Mouse (Mus musculus) liver, adult 2 months (tissue): ENCODE measurements at regions not wholly inside any gene's neighbourhood (a gene's known extent, or its start where the extent isn't known, plus 50 kb on each side); places are given as distances from the start of the nearest gene placed in this dataset.

Source experiments
- DNase-seq: peaks from one replicate; pipeline ENCODE4 v3.0.0-alpha.2; 2011; ENCODE audit warnings: low read depth, low spot score; ENCODE audit errors: extremely low read depth
- H3K27ac ChIP-seq: fragments of 200-500 bp; replicated peaks from 2 replicates; pipeline ENCODE4 v1.5.1; 2012; ENCODE audit warnings: low read depth, mild to moderate bottlenecking, control low read depth, inconsistent platforms, low read length; ENCODE audit not compliant: insufficient read depth
- H3K27me3 ChIP-seq: fragments of 200-500 bp; 2 replicates; pipeline ENCODE4 v1.6.1; 2012; ENCODE audit warnings: mild to moderate bottlenecking, moderate library complexity, low read length, inconsistent platforms; ENCODE audit not compliant: control insufficient read depth, insufficient read depth
- H3K36me3 ChIP-seq: fragments of 200-500 bp; 2 replicates; pipeline ENCODE4 v1.6.1; 2012; ENCODE audit warnings: low read length, inconsistent platforms; ENCODE audit not compliant: control insufficient read depth, insufficient read depth
- H3K4me1 ChIP-seq: fragments of 200-500 bp; 2 replicates; pipeline ENCODE4 v1.6.1; 2011; ENCODE audit warnings: low read length; ENCODE audit not compliant: control insufficient read depth, insufficient read depth
- H3K4me3 ChIP-seq: fragments of 200-500 bp; 2 replicates; pipeline ENCODE4 v1.5.1; 2011; ENCODE audit warnings: low read depth, mild to moderate bottlenecking, control low read depth, low read length, moderate library complexity; ENCODE audit not compliant: insufficient read depth
- H3K79me2 ChIP-seq: fragments of 200-500 bp; 2 replicates; pipeline ENCODE4 v1.6.1; 2012; ENCODE audit warnings: inconsistent platforms, mild to moderate bottlenecking, low read length, moderate library complexity; ENCODE audit not compliant: control insufficient read depth, insufficient read depth
- H3K9ac ChIP-seq: fragments of 200-500 bp; 2 replicates; pipeline ENCODE4 v1.6.1; 2012; ENCODE audit warnings: low read depth, mild to moderate bottlenecking, control low read depth, inconsistent platforms, low read length
- CTCF ChIP-seq: fragments of 200-500 bp; IDR thresholded peaks from 2 replicates; pipeline ENCODE4 v1.5.1; 2011; ENCODE audit warnings: low read depth, low read length, control low read depth
- POLR2A ChIP-seq: fragments of 200-500 bp; IDR thresholded peaks from 2 replicates; pipeline ENCODE4 v1.6.1; 2011; ENCODE audit warnings: low read length, control low read depth; ENCODE audit not compliant: insufficient read depth; ENCODE audit errors: extremely low read depth
- WGBS: fragments of 180-500 bp; shearing (Covaris S2); methylation state at CpG from one replicate; pipeline ENCODE4 v1.1.7; 2018; 5-methylcytosine and 5-hydroxymethylcytosine counted together

DNA sequence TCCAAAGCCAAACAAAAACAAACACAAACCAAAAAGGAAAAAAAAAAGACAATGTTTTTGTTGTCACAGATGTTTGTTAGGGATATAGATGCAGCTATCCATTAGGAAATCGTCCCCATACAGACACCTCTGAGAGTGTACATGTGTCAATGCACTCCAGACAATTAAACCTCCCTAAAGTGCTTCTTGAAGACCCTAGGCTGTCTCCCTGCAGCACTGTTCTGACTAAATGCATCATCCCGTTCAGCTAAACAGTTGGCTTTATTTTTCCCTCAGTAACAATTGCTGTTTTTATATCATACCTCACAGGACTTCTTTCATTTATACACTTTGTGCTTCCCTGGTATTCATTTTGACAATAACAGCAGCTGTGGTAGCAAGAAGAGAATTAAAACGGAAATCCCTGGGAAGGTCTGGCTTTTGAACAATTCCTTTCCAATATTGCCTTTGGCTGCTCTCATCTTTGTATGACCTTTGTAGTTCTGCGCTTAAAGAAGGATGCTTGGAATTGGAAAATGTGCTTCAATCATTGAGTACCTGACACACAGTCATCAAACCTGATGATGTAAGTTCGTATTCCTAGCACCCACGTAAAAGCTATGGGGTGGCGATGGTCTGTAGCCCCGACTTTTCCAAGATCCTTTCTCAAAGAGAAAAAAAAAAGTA is 208.9 kb downstream of the Dusp6 start:
- no peaks in the 10 kb centered on the region; the same call in 1 of the 2 replicates for H3K4me1 ChIP-seq
- 83% methylated on average over 8 of the region's 8 CpGs for WGBS
- H3K4me3 ChIP-seq, result no peak overlapping the region
- H3K79me2 ChIP-seq, result no peaks in the 10 kb centered on the region
- DNase-seq, result no peak
- no peaks in the 10 kb centered on the region for H3K36me3 ChIP-seq
- no peak overlapping the region for H3K9ac ChIP-seq
- no peaks in the 10 kb centered on the region for H3K27me3 ChIP-seq
- H3K27ac ChIP-seq, result no peak overlapping the region
- TF ChIP-seq CTCF, result no peak
- no peak for TF ChIP-seq POLR2A

DNA sequence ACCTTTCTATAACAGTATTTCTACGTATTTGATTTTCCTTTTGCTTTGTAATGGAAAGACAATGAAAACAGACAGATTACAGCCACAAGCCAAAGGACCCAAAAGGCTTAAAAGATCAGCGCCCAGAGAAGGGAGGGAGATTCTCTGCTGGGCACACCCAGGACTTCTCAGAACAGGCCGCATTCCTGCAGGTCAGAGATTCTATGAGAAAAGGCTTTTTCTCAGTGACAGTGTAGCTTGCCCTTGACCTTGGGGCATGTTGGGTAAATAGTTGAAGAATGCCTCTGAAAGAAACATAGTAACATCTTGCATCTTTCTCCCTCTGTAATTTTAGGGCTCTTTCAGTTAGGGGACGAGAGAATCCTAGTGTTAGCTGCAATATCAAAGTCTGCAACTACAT is 209.8 kb downstream of the Dusp6 start:
- TF ChIP-seq POLR2A, result no peak
- no peak for TF ChIP-seq CTCF
- WGBS, result 88% methylated on average over 4 of the region's 4 CpGs

DNA sequence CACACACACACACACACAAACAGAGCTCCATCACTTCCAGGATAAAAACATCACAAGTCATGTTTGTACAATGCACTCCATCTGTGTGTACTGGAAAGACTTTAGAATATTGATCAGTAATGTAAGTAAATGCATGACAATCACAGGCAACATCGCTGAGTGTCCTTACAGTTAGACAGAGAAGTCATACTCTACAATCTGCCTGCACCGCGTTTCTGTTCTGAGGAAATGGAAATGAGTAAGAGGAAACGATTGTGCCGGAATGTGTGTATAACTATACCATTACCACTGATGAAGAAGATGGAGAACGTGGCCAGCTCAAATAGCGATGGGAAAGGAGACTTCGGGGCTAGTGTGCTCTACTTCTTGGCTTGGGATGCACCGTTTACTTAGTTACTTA is 210.7 kb downstream of the Dusp6 start:
- Histone ChIP-seq H3K36me3 (no peaks in the 10 kb centered on the region), H3K27me3 (no peaks in the 10 kb centered on the region), H3K4me1 (no peaks in the 10 kb centered on the region), H3K27ac (no peak overlapping the region), H3K79me2 (no peaks in the 10 kb centered on the region), H3K9ac (no peak overlapping the region), H3K4me3 (no peak overlapping the region)
- TF ChIP-seq POLR2A (no peak), CTCF (no peak)
- WGBS, result 85% methylated on average over 9 of the region's 9 CpGs
- no peak for DNase-seq

More for the DNA sequence above, 209.8 kb downstream of the Dusp6 start:
- no peak overlapping the region for H3K27ac ChIP-seq
- no peak for DNase-seq
- no peaks in the 10 kb centered on the region; the same call in 1 of the 2 replicates for H3K4me1 ChIP-seq
- no peaks in the 10 kb centered on the region for H3K27me3 ChIP-seq
- no peaks in the 10 kb centered on the region for H3K79me2 ChIP-seq
- no peaks in the 10 kb centered on the region for H3K36me3 ChIP-seq
- H3K9ac ChIP-seq, result no peak overlapping the region
- no peak overlapping the region for H3K4me3 ChIP-seq

DNA sequence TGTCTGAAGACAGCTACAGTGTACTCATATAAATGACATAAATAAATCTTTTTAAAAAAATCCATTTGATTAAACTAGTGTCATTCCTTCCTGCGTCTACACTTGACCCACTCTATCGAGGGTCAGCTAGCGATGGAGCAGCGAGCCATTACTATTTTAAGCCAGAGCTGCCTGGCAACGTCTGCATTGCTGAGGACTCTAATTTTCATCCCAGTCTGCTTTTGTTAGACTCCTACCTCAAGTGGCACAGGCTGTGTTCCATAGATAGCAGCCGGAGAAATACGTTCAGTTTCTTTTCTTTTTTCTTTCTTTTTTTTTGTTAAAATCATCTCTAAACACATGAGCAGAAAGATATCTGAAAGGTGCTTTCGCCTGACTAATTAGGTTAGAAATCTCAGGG is 211.5 kb downstream of the Dusp6 start:
- no peaks in the 10 kb centered on the region for H3K36me3 ChIP-seq
- H3K9ac ChIP-seq, result no peak overlapping the region
- no peak for DNase-seq
- no peak overlapping the region for H3K27ac ChIP-seq
- H3K79me2 ChIP-seq, result no peaks in the 10 kb centered on the region
- H3K4me3 ChIP-seq, result no peak overlapping the region
- no peak for TF ChIP-seq CTCF
- TF ChIP-seq POLR2A, result no peak
- WGBS, result 93% methylated on average over 8 of the region's 8 CpGs
- H3K27me3 ChIP-seq, result no peaks in the 10 kb centered on the region
- H3K4me1 ChIP-seq, result no peaks in the 10 kb centered on the region

DNA sequence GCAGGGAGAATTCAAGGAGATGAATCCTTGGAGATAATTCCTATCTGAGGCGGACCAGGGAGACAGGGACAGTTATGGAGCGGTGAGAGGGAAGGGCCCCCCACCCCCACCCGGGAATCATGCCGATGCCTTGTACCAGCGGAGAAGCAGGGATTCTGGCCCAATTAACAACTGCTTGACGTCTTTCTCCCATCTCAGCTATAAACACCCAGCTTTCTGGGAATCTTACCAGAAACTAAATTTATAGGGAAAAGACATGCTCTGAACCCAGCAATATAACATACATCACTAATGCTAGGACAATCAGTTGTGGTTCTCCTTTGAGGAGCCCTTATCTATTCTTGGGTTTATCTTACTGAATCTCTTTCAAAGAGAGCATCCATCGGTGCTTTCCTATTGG is 213.2 kb downstream of the Dusp6 start:
- no peaks in the 10 kb centered on the region for H3K27me3 ChIP-seq
- H3K79me2 ChIP-seq, result no peaks in the 10 kb centered on the region
- H3K27ac ChIP-seq, result no peak overlapping the region
- no peak for TF ChIP-seq POLR2A
- no peak for TF ChIP-seq CTCF
- H3K9ac ChIP-seq, result no peak overlapping the region
- H3K4me1 ChIP-seq, result no peaks in the 10 kb centered on the region
- 88% methylated on average over 7 of the region's 7 CpGs for WGBS
- no peak for DNase-seq
- no peaks in the 10 kb centered on the region for H3K36me3 ChIP-seq
- no peak overlapping the region for H3K4me3 ChIP-seq

DNA sequence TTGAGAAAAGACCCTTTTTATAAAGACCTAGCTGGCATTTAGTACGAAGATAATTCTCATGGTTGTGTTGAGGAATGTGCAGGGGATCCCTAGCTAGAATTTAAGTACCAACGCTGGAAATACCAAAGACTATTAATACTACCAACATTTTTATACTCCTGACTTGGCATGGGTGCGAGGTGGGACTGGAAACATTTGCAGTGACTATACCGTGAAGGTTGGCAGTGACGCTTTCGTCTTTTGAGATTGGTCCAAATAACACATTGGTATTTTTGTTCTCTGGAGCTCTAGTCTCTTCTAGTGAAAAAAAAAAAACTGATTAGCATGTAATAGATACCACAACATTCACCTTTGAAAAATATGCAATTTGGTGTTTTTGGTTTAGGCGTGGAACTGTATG is 213.7 kb downstream of the Dusp6 start:
- no peak overlapping the region for H3K27ac ChIP-seq
- no peaks in the 10 kb centered on the region for H3K27me3 ChIP-seq
- no peak overlapping the region for H3K4me3 ChIP-seq
- no peaks in the 10 kb centered on the region for H3K79me2 ChIP-seq
- DNase-seq, result no peak
- TF ChIP-seq POLR2A (no peak), CTCF (no peak)
- 91% methylated on average over 7 of the region's 7 CpGs for WGBS
- H3K4me1 ChIP-seq, result no peaks in the 10 kb centered on the region
- H3K9ac ChIP-seq, result no peak overlapping the region
- H3K36me3 ChIP-seq, result no peaks in the 10 kb centered on the region
